Mouse (Mus musculus): ENCODE data around the gene Pcgf6.
"Not testable (repeated sequence)": the region's sequence is repeated elsewhere in the genome, so short reads cannot be mapped to it uniquely, and the experiment has no call there.

Pcgf6 gene

DNA sequence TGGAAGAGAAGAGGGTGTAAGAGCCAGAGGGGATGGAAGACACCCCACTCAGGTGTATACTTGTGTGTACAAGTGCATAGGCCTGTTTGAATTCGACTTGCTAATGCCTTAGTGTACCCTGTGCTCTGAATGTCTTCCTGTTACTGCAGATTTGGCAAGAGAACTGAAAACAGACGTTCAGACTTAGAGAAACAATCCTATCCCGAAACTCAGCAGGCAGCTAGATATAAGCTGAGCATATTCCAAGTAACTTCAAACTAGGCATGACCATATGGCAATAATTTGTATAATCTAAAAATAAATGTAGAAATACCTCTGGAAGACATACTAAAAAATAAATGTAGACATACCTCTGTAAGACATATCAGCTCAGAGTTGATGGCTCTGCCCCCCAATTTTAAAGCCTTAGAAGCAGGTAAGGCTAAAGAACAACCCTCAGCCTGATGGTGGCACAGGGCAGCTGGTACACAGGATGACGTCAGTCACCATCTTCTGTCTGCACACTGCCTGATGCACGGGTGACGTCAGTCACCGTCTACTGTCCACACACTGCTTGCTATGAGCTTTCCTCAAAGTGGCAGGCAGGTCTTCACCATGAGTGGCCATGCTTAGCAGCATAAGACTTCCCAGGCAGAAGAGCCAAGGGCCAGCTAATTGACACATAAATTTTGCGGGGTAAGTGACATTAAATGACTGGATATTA lies 52.4 kb downstream of the Pcgf6 start:
- DNase-seq (ENCODE audit: inconsistent ontology term): no peak

DNA sequence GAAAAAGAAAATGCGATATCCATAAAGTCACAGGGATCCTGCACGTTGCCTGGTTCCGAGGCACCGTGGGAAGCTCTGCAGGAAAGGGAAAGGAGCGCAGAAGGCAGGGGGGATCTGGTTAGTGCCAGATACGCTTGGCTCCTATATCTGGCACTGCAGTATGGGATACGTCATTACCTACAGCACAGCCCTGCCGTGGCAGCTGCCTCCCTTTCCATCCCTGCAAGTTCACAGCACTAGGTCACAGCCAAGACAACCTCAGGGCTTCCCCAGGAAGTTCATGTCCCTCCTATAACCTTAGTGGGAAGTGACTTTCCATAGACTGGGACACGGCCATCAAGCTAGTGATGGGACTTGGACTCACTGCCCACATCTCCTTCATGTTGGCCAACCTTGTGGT lies 54.6 kb downstream of the Pcgf6 start:
- DNase-seq (ENCODE audit: inconsistent ontology term): no peak

DNA sequence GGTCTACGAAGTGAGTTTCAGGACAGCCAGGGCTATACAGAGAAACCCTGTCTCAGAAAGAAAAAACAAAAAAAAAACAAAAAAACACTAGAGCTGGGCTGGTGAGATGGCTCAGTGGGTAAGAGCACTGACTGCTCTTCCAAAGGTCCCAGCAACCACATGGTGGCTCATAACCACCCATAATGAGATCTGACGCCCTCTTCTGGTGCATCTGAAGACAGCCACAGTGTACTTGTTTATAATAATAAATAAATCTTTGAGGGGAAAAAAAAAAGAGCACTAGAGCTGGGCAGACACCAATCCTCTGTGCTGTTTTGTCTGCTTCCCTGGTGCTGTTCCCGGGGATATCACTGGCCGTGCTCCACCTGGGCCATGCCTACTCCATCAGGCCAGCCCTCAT lies 58.4 kb downstream of the Pcgf6 start:
- DNase-seq (ENCODE audit: inconsistent ontology term): not testable (repeated sequence)

DNA sequence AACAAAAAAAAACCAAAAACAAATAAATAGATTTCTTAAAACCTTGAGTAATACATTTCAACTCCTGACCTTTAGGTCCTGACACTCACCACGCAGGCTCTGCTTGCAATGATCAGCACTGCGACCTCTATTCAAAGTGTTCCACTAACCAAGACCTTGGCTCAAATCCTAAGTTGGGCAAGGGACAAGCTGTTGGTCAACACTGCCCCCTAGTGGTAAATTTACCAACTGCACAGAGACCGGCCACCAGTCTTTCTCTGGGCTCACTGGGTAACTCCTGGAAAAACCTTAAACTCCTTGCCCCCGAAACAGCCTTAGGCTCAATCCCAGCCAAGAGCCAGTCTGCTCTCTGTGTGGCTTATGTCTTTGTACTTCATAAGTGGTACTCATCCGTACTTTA lies 59.6 kb downstream of the Pcgf6 start:
- peak; percentile 57 for DNase-seq (ENCODE audit: inconsistent ontology term)

DNA sequence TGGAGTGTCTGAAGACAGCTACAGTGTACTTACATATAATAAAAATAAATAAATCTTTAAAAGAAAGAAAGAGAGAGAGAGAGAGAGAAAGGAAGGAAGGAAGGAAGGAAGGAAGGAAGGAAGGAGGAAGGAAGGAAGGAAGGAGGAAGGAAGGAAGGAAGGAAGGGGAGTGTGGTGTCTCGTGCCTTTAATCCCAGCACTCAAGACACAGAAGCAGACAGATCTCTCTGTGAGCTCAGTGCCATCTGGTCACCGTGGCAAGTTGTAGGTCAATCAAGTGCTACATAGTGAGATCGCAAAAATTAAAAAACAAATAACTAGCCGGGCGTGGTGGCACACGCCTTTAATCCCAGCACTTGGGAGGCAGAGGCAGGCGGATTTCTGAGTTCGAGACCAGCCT lies 60.1 kb downstream of the Pcgf6 start:
- DNase-seq (ENCODE audit: inconsistent ontology term): not testable (repeated sequence)

DNA sequence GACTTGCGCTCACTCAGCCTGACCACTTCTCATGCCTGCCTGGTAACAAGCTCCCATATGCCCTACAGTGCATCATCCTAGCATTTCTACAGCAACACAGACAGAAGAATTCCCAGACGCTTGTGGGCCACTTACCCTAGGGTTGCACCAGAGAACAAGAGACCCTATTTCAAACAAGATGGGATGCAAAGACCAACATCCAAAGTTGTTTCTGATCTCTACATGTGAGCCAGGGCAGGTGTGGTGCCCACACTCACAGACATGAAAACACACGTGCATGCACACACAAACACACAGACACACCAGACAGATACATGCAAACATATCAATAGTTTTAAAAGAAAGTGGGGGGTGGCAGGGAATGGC lies 60.6 kb downstream of the Pcgf6 start:
- DNase-seq (ENCODE audit: inconsistent ontology term): no peak

DNA sequence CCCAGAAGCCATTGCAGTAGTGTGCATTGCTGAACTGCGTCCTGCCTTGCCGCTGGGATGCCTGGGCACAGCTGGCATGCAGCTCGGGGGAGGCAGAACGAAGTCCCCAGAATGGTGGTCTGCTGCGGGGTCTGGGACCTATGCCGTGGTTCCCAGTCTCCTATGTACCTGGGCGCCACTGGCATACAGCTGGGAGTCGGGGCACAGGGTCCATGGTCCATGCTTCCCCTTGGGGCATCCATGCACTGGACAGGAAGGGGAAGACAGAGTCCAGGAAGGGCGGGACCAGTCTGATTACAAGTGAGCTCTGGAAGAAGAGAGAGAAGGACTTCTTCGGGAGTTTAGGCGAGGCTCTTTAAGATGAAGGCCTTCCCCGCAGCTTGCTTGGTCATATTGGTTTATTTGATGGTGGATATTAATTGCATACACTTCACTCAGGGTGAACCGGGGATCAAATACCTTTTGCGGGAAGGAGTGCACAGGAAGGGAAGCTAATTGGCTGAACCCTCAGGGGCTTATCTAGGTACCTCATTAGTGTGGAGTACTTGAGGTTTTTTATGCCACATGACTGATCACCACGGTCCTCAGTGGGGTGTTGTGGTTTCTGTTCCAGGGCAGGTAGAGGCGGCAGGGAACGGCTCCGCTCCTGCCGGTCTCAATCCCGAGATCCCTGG lies 61.1 kb downstream of the Pcgf6 start:
- DNase-seq (ENCODE audit: inconsistent ontology term): no peak

DNA sequence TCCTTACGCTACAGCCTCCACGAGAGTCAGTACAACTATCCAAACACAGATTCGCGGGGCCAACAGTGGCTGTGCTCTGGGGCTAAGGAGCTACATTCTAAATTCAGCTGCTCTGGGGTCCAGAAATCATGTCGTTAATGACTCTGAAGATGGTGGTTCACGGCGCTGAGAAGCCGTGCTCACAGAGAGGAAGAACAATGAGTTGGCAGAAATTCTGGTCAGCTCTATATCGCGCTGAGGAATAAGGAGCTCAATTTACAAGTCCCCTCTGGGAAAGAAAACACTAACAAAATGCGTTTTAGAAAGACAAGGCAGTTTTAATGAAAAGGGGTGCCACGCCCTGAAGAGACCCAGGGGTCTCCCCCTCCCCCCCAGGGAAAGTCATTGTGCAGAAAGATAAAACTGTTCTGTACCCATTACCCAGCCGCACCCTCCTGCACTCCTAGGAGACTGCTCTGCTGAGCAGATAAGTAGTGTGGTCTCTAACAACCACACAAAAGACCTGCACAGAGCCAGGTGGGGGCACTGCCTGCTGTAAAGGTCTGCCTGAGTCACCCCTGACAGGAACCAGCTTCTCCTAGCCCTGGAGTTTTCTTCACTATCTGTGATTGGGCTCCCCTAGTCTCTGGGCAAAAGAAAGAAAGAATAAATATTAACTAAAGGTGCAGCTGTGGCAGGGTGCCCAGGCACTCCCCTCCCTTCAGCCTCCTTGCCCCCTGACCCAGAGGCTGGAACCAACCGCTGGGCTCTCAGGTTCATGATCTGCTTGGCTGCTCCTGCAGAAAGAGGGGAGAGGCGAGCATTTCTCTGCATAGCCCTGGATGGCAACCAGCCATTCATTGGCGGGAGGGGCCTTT lies 62.2 kb downstream of the Pcgf6 start:
- no peak for DNase-seq (ENCODE audit: inconsistent ontology term)

DNA sequence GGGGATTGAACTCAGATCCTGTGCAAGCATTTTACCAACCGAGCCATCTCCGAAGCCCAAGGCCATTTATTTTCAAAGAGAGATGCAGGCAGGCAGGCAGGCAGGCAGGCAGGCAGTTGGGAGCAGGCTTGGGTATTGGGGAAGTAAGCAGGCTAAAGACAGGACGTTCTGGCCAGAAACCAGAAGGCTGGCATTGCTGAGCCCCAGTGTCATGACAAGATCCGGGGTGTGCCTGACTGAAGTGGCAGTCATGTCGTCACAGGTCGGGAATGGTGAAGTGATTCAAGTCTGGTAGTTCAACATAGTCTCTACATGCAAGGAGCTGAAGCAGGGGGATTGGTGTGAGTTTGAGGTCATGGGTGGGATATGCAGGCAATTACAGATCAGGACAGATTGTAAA lies 63.1 kb downstream of the Pcgf6 start:
- no peak for DNase-seq (ENCODE audit: inconsistent ontology term)

DNA sequence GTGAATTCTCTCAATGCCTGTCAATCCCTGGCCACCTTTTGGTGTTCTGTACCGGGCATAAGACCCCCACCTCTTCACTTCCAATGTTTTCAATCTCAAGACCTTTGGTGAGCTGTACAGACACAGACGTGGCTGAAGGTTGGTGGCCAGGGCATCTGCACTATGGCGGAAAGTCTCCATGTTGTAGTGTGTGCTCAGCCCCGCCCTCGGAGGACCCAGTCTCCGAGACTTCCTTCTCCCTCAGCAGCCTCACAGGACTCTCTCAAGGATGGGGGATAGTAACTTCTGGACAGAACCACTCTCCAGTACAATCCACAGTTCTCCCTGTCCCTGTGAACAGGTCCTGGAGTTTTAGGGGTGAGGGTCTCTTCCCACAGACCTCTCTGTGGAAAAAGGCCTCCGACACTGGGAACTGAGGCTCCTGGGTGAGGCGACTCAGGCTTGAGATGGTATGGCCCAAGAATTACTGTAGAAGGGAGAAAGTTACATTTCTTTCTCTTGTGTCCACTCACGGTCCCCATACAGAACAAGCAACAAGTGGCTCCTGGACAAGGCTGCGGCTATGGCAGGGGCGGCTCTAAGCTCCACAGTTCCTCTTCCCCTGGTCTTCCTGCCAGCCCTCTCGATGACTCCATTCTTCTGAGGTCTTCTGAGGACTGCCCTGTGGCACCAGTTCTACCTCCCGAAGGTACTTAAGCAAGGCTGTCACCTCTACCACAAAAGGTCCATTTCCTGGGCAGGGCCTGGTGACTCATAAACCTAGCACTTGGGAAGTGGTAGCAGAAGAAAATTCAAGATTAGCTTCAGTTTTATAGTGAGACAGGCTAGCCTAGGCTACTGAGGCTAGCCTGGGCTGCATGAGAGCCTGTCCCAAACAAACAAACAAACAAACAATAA lies 65.7 kb downstream of the Pcgf6 start:
- no peak for DNase-seq (ENCODE audit: inconsistent ontology term)

DNA sequence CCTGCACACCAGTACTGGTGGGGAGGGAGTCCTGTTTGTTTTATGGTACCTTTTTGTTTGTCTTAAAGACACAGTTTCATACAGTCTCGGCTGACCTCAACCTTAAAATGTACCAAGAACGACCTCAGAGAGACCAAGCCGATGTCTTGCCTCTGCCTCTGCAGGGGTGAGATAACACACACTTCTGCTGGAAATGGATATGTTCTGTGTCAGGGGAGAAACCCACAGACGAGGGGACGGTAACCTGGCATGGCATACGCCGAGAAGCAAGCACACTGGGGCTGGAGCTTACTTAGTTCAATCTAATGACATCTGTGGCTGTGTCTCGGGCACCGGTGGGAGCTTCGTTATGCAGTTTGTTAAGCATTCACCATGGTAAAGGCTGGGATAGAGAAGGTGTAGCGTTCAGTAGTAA lies 66.7 kb downstream of the Pcgf6 start:
- no peak for DNase-seq (ENCODE audit: inconsistent ontology term)
